Comparison of ENCODE assay signal across 22 mouse cellular contexts in the genomic region with DNA sequence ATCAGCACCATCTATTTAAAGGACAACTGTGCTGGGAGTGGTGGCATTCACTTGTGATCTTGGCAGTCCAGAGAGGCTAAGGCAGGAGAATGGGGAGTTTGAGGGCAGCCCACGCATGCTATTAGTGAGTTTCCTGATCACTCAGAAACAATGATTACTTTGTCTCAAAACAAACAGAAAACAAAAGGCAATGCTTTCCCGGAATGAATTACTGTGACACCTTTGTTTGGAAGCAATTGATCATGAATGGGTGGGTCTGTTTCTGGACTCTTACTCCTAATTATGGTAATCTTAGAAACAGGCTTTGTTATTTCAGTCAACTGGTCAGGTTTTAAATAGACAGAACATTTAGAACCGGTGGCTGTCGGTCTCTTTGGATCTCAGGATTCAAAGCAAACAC.
DNase-seq lines count a peak whose midpoint lies in the region; ATAC-seq and TF ChIP-seq lines count a peak whose summit lies in the region.
"Had no signal": no experiment of that assay in that cellular context is flagged by ENCODE, and none has a peak within 500 bp of the region (broad histone marks: within the 10 kb centered on the region; RNA-seq: fewer than 3 reads in every experiment).

No protein-coding gene starts in this region.

- no peak overlapping the region for H3K9ac ChIP-seq in embryonic facial prominence, embryonic 13.5 days
- no peak overlapping the region for H3K9ac ChIP-seq in embryonic facial prominence, embryonic 14.5 days (ENCODE audit: low read depth, low read length)
- no peak overlapping the region for H3K9ac ChIP-seq in kidney, embryonic 15.5 days
- H3K9ac ChIP-seq: liver, embryonic 13.5 days; lung, embryonic 15.5 days; neural tube, embryonic 12.5 days had no signal

- TF ChIP-seq POLR2A in kidney, adult 2 months (IDR thresholded peaks at IDR 0.05; ENCODE audit: low read depth, low read length): no peak

- H3K27me3 ChIP-seq in embryonic facial prominence, embryonic 13.5 days: no peaks in the 10 kb centered on the region
- no peaks in the 10 kb centered on the region for H3K27me3 ChIP-seq in embryonic facial prominence, embryonic 10.5 days (replicated peaks; ENCODE audit: low read depth, poor library complexity, severe bottlenecking)
- no peaks in the 10 kb centered on the region for H3K27me3 ChIP-seq in kidney, adult 2 months (replicated peaks; ENCODE audit: control insufficient read depth, insufficient read depth, low read length)
- no peaks in the 10 kb centered on the region for H3K27me3 ChIP-seq in embryonic facial prominence, embryonic 14.5 days (replicated peaks; ENCODE audit: control insufficient read depth, insufficient read depth, low read length)
- no peaks in the 10 kb centered on the region for H3K27me3 ChIP-seq in kidney, embryonic 15.5 days
- H3K27me3 ChIP-seq: liver, embryonic 13.5 days; lung, embryonic 15.5 days; neural tube, embryonic 12.5 days had no signal

- H3K9me3 ChIP-seq in embryonic facial prominence, embryonic 13.5 days: no peaks in the 10 kb centered on the region
- no peaks in the 10 kb centered on the region for H3K9me3 ChIP-seq in embryonic facial prominence, embryonic 10.5 days
- no peaks in the 10 kb centered on the region for H3K9me3 ChIP-seq in embryonic facial prominence, embryonic 14.5 days (ENCODE audit: control insufficient read depth, low read length)
- H3K9me3 ChIP-seq in kidney, embryonic 15.5 days (replicated peaks): no peaks in the 10 kb centered on the region
- H3K9me3 ChIP-seq: heart, embryonic 10.5 days; liver, embryonic 13.5 days; lung, embryonic 15.5 days; neural tube, embryonic 12.5 days had no signal

- no peak for DNase-seq in embryonic facial prominence, embryonic 10.5 days (ENCODE audit: low spot score)
- peak; percentile 12 for DNase-seq in kidney, adult 2 months
- DNase-seq in kidney, adult 11 months: no peak
- no peak for DNase-seq in embryonic facial prominence, embryonic 14.5 days (ENCODE audit: low spot score)
- peak; percentile 23 for DNase-seq in telencephalon, adult 2 months (ENCODE audit: low read depth, low spot score)
- DNase-seq in lung, adult 18-20 months: no peak
- DNase-seq: cerebellum, adult 8-10 months; gastrocnemius, postnatal 25 days; kidney, adult 8-10 months; kidney, postnatal 4 days; layer of hippocampus, adult 9-11 months; left cerebral cortex, postnatal 4 days; liver, embryonic 13.5 days had no signal

- ATAC-seq in embryonic facial prominence, embryonic 13.5 days (ENCODE audit: insufficient number of reproducible peaks, insufficient read depth, low FRiP score, low TSS enrichment, low read depth): no peak
- ATAC-seq in embryonic facial prominence, embryonic 14.5 days (ENCODE audit: low read depth): no peak
- ATAC-seq in kidney, embryonic 15.5 days (replicated peaks; ENCODE audit: low FRiP score): no peak

- no peak overlapping the region for H3K4me2 ChIP-seq in embryonic facial prominence, embryonic 13.5 days
- no peak overlapping the region for H3K4me2 ChIP-seq in embryonic facial prominence, embryonic 14.5 days (ENCODE audit: low read depth, low read length)
- H3K4me2 ChIP-seq in kidney, embryonic 15.5 days: no peak overlapping the region
- H3K4me2 ChIP-seq: liver, embryonic 13.5 days; lung, embryonic 15.5 days; midbrain, embryonic 11.5 days; neural tube, embryonic 12.5 days had no signal

- 19% methylated on average over 4 of the region's 4 CpGs for WGBS in embryonic facial prominence, embryonic 13.5 days
- 16% methylated on average over 4 of the region's 4 CpGs for WGBS in embryonic facial prominence, embryonic 10.5 days
- 23% methylated on average over 4 of the region's 4 CpGs for WGBS in kidney, adult 2 months
- WGBS in embryonic facial prominence, embryonic 14.5 days: 23% methylated on average over 4 of the region's 4 CpGs
- WGBS in kidney, embryonic 15.5 days: 20% methylated on average over 4 of the region's 4 CpGs

- no peak overlapping the region for H3K4me3 ChIP-seq in embryonic facial prominence, embryonic 13.5 days
- H3K4me3 ChIP-seq in embryonic facial prominence, embryonic 10.5 days: no peak overlapping the region
- no peak overlapping the region for H3K4me3 ChIP-seq in kidney, adult 2 months (ENCODE audit: insufficient read depth, low read depth, low read length)
- H3K4me3 ChIP-seq in embryonic facial prominence, embryonic 14.5 days (ENCODE audit: low read depth, low read length): no peak overlapping the region
- no peak overlapping the region for H3K4me3 ChIP-seq in kidney, embryonic 15.5 days (replicated peaks)
- H3K4me3 ChIP-seq: erythroblast, embryonic 14.5 days; heart, embryonic 10.5 days; left cerebral cortex, adult 2 months; liver, embryonic 13.5 days; lung, embryonic 15.5 days; neural tube, embryonic 12.5 days had no signal

- peaks cover 21% of the 10 kb centered on the region for H3K4me1 ChIP-seq in embryonic facial prominence, embryonic 13.5 days
- H3K4me1 ChIP-seq in embryonic facial prominence, embryonic 10.5 days: peaks cover 38% of the 10 kb centered on the region
- H3K4me1 ChIP-seq in kidney, adult 2 months (ENCODE audit: control insufficient read depth, insufficient read depth, low read length): no peaks in the 10 kb centered on the region
- H3K4me1 ChIP-seq in embryonic facial prominence, embryonic 14.5 days (ENCODE audit: control insufficient read depth, insufficient read depth, low read length): no peaks in the 10 kb centered on the region; the same call in 1 of the 2 replicates
- H3K4me1 ChIP-seq in kidney, embryonic 15.5 days: no peaks in the 10 kb centered on the region
- H3K4me1 ChIP-seq: liver, embryonic 13.5 days had no signal

- H3K36me3 ChIP-seq in embryonic facial prominence, embryonic 13.5 days: no peaks in the 10 kb centered on the region
- H3K36me3 ChIP-seq in embryonic facial prominence, embryonic 10.5 days (replicated peaks): no peaks in the 10 kb centered on the region
- no peaks in the 10 kb centered on the region for H3K36me3 ChIP-seq in kidney, adult 2 months (ENCODE audit: control insufficient read depth, insufficient read depth, low read length)
- H3K36me3 ChIP-seq in embryonic facial prominence, embryonic 14.5 days (ENCODE audit: control insufficient read depth, insufficient read depth, low read length): no peaks in the 10 kb centered on the region
- H3K36me3 ChIP-seq in kidney, embryonic 15.5 days: no peaks in the 10 kb centered on the region
- H3K36me3 ChIP-seq: heart, embryonic 10.5 days; liver, embryonic 13.5 days; lung, embryonic 15.5 days; neural tube, embryonic 12.5 days had no signal

- peak overlapping the region; percentile 11 for H3K27ac ChIP-seq in embryonic facial prominence, embryonic 13.5 days
- no peak overlapping the region for H3K27ac ChIP-seq in embryonic facial prominence, embryonic 10.5 days (replicated peaks)
- no peak overlapping the region for H3K27ac ChIP-seq in kidney, adult 2 months (ENCODE audit: insufficient read depth, low read depth, low read length)
- H3K27ac ChIP-seq in embryonic facial prominence, embryonic 14.5 days (replicated peaks; ENCODE audit: low read depth, low read length): 0 out of 2 replicates have a peak overlapping the region, but pooled peaks have one; percentile 28
- no peak overlapping the region for H3K27ac ChIP-seq in kidney, embryonic 15.5 days
- H3K27ac ChIP-seq: heart, embryonic 10.5 days; left cerebral cortex, adult 2 months; liver, embryonic 13.5 days; lung, embryonic 15.5 days; macrophage; neural tube, embryonic 12.5 days had no signal

- TF ChIP-seq CTCF in kidney, adult 2 months (conservative IDR thresholded peaks at IDR 0.05; ENCODE audit: insufficient read depth, insufficient read length, low read depth, low read length): no peak

Comparison
In these comparisons a context has a peak if more than half of its experiments do, and no peak if none do; other contexts are left out.
1. H3K27ac ChIP-seq: peak in embryonic facial prominence, embryonic 13.5 days (single experiment) and embryonic facial prominence, embryonic 14.5 days (single experiment); none in embryonic facial prominence, embryonic 10.5 days (single experiment), kidney, adult 2 months (single experiment) and kidney, embryonic 15.5 days (single experiment).
2. DNase-seq: peak in kidney, adult 2 months (single experiment) and telencephalon, adult 2 months (single experiment); none in embryonic facial prominence, embryonic 10.5 days (single experiment), kidney, adult 11 months (single experiment), embryonic facial prominence, embryonic 14.5 days (single experiment) and lung, adult 18-20 months (0 of 2).